Mouse (Mus musculus) skeletal muscle tissue, postnatal 0 days (tissue): ENCODE data around the gene Bicral. TPM values are rescaled to one million over a fixed set of nuclear protein-coding genes. Genes with fewer than 3 reads are reported as not detected.

Experiments
- polyA plus RNA-seq: library from polyadenylated mRNA; unstranded; fragments of >200 nt; fragmentation: Nextera tagmentation; extraction: Ambion mirVana; gene quantifications from 2 replicates; pipeline ENCODE4 v1.2.1, GENCODE M21; 2015

Gene Bicral
- polyA plus RNA-seq: 2.6 and 2.7 TPM in 2 replicates

DNA sequence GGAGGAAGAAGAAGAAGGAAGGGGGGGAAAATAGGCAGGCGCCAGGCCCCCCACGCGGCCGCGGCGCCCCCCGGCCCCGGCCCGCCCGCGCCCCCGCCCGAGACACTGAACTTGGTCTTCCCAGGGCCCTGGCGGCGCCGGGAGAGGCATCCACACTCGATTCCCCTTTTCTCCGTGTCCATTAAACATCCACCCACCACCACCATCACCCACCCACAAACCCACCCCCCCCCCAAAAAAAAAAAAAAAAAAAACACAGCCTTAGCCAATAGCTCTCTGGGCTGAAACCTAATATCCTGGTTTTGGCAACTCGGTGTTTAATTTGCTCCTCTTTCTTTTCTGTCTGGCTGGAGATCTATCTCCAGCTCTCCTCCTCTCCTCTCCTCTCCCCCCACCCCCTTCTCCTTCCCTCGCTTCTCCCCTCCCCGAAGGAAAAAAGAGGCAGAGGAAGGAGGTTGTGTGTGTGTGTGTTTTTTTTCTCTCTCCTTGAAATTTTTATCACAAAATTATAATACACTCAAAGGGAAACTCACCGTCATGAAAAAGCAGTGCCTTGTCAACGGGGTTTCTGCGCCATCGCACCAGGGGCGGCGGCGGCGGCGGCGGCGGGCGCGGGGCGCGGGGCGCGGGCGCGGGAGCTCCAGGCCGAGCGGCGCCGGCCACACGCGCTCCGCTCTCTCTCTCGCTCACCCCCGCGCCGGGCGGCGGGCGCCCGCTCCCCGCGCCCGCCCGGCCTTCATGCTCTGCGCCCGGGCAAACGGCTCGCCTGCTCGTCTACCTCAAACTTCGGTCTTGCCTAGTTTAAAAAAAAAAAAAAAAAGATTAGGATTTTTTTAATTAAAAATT lies at the start of gene Bicral:
Gene Bicral (minus strand): TSS at position 580 of the 846 bp plus-strand sequence.

DNA sequence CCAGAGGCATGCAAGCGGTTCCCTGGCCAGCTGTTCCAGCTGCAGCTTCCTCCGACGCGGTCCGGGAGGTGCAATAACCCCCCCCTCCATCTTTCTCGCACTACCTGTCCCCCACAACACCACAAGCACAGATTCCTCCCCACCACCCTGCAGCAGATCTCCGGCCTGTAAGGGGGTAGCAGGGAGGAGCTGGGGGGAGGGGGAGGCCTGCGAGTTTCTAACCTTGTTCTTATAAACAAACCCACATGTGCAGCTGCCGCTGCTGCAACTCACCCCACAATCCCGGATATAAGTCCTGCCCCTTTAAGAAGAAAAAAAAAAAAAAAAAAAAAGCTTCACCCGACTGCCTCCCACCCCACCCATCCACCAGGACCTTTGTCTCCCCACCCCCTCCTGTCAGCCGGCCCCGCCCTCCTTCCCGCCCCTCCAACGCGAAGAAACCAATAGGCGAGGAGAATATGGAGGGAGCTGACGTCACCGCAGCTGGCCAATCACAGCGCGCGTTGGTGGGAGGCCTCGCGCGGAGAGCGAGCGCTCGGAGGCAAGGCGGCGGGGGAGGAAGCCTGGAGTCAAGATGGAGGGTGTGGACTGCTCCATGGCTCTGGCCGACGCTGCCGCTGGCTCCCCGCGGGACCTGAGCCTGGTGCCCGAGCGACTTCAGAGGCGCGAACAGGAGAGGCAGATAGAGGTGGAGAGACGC lies 32.0 kb upstream of the Bicral start, which contains the start of gene Tbcc:
Gene Tbcc (plus strand): TSS at position 569 of the 700 bp plus-strand sequence.

DNA sequence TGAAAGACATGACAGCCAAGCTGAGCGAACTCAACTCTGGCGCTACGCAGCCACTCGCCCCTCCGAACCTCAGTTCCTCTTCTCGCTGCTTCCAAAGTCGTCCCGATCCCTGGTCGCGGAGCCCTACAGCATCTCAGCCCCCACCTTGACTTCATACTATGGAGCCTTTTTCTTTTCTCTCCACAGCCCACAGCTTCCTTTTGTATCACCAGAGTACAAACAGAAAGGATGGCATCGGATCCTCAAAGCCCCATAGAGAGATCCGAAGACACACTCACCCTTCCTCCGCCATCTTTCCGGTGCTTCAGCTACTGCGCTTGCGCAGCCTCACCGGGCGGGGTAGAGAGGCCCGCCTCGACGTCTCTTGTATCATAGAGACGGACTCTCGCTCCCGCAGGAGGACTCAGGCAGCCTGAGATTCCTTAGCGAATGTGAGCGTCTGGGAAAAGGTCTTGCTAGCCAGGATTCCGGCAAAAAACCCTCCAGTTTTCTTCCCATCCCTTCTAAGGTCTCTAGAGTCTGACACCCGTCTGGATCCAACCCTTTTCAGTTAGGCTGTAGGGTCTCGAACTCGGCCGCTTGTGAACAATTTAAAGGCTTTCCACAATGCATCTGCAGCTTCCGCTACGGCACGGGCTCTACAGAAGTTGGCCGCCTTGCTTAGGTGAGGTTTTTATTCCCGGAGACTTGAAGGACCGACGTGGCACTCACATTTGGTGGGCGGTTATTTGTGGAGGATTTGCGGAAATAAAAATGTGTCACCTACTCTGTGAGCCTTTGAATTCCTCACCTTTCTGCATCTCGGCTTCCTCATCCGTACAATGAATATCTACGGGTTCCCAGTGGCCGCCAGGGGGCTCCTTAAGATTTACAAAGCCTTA lies 75.7 kb downstream of the Bicral start, which contains the start of gene Rpl7l1:
Gene Rpl7l1 (minus strand): TSS at position 332 of the 881 bp plus-strand sequence.

DNA sequence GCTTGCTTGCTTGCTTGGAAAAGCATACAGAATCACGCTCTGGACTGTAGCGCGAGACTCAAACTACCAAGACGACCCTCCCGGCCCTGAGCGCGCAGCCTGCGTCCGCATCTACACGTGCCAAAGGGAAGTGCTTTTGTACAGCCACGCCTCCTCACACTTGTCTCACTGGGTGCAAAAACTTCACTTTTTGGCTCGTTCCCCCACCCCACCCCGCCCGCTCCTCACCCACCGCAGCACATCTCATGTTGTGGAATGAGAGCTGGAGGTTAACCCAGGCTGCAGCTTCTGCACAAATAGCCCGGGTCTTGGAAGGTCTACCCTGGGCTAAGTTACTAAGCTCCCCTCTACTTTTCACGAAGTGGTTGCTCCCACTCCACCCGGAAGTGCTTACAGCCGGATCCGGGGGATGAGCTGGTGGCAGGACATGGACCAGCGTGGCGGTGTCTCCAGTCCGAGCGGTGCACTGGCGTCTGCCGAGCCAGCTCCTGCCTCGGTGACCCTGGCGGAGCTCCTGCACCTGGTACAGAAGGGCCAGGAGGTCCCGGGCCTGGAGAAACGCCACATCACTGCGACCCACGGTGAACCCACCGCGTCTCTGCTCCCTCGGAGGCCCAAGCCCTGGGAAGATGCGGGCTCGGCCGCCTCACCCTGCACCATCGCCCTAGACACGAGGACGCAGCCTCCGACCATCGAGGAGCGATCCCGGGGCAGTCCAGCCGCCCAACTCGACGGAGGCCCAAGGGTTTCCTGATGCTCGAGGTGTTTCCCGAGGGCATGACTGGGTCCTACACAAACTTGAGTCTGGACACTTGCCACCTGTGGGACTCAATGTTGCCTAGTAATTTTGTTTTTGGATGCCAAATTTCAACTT lies 85.6 kb downstream of the Bicral start, which contains the start of gene 2310039H08Rik:
Gene 2310039H08Rik (plus strand): TSS at position 232 of the 874 bp plus-strand sequence.

DNA sequence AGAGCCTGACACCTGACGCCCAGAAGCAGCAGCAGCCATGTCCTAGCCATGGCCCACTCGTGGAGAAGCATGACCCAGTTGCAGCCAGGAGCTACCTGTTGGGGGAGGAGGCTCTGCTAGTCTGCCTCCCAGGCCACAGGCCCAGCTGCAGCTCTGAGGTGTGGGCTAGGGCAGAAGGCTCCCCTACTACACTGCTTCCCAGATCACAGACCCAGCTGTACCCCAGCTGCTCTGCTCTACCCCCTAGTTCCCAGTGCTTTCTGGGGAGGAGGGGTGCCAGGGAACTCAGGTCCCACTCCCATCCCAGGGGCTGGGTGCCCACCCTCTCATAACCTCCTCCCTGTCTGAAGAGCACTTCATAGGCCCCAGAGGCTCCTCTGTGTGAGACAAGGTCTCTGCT lies 94.7 kb downstream of the Bicral start, which contains the start of gene Ptcra:
Gene Ptcra (minus strand): TSS at position 169 of the 400 bp plus-strand sequence.

DNA sequence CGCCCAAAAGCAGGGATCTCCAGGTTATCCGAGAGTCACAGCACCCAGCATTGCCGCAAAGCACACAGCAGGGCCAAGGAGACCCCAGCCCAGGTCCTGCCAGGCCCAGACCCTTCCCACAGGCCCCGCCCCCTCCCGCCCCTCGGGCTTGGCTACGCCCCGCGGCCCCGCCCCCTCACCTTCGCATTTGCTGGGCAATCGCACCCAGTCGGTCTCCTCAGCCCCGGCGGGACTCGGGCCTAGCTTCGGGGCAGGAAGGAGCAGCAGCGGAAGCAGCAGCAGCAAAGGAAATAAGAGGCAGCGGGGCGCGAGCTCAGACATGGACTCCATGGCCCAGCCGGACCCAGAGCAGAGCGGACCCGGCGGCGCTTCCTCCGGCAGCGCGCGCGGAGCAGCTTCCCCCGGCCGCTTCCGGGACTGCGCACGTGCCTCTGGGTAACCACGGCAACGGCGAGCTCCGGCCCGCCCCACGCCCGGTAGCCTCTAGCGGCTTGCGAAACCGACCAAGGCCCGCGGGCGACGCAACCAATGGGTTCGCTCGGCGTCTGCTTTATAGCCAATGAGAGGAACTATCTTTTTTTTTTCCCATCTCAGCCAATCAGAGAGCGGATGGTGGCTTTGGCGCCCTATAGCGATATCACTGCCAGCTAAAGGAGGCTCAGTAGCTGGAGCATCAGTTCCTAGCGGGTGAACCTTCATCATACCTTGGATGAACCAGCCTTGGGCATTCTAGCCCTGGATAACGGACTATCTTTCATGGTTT lies 106.3 kb downstream of the Bicral start, which contains the start of gene Cnpy3:
Gene Cnpy3 (minus strand): TSS at position 421 of the 763 bp plus-strand sequence.

Other genes starting within 250 kb of the Bicral start
- gene Ptk7, start 229.0 kb downstream of the Bicral start, polyA plus RNA-seq: 27.0 and 29.7 TPM in 2 replicates
- gene Klc4, start 212.5 kb downstream of the Bicral start, polyA plus RNA-seq: 21.3 and 22.1 TPM in 2 replicates
- 162 and 164 TPM in 2 replicates for gene Mrpl2, start 212.3 kb downstream of the Bicral start, polyA plus RNA-seq
- 29.7 and 30.6 TPM in 2 replicates for gene Cul7, start 208.1 kb downstream of the Bicral start, polyA plus RNA-seq
- 31.2 and 38.9 TPM in 2 replicates for gene Rrp36, start 184.1 kb downstream of the Bicral start, polyA plus RNA-seq
- gene Mea1, start 179.7 kb downstream of the Bicral start, polyA plus RNA-seq: 77.9 and 84.1 TPM in 2 replicates
- gene Klhdc3, start 177.6 kb downstream of the Bicral start, polyA plus RNA-seq: 276 and 315 TPM in 2 replicates
- gene Ppp2r5d, start 153.4 kb downstream of the Bicral start, polyA plus RNA-seq: 40.9 and 43.3 TPM in 2 replicates
- gene Pex6, start 147.0 kb downstream of the Bicral start, polyA plus RNA-seq: 12.0 and 16.9 TPM in 2 replicates
- 2.6 and 3.7 TPM in 2 replicates for gene Gnmt, start 129.3 kb downstream of the Bicral start, polyA plus RNA-seq
- 22.4 and 30.1 TPM in 2 replicates for gene Cnpy3, start 106.3 kb downstream of the Bicral start, polyA plus RNA-seq
- 0.18 and 0.23 TPM in 2 replicates for gene Ptcra, start 94.8 kb downstream of the Bicral start, polyA plus RNA-seq
- gene 2310039H08Rik, start 85.8 kb downstream of the Bicral start, polyA plus RNA-seq: 74.0 and 78.1 TPM in 2 replicates
- 64.8 and 75.2 TPM in 2 replicates for gene Rpl7l1, start 75.8 kb downstream of the Bicral start, polyA plus RNA-seq
- gene Tbcc, start 32.2 kb upstream of the Bicral start, polyA plus RNA-seq: 45.2 and 55.0 TPM in 2 replicates
- gene Prph2, start 52.0 kb upstream of the Bicral start, polyA plus RNA-seq: not detected in 2 replicates
- 9.3 and 9.8 TPM in 2 replicates for gene Ubr2, start 152.1 kb upstream of the Bicral start, polyA plus RNA-seq